Mouse (Mus musculus) liver, embryonic 13.5 days (tissue): ENCODE results near the gene Meis1. TPM values are rescaled to one million over a fixed set of nuclear protein-coding genes. Genes with fewer than 3 reads are reported as not detected.

Source experiments
- ATAC-seq: fragments of 200-750 bp; cut with Nextera tagmentation; 2 replicates; pipeline ENCODE4 v1.8.0; 2017; ENCODE audit warnings: low read depth, mild to moderate bottlenecking, moderate number of reproducible peaks, moderate library complexity
- DNase-seq: peaks from one replicate; pipeline ENCODE4 v3.0.0; 2022
- H3K27ac ChIP-seq: fragments of 300-500 bp; sonication (generic); 2 replicates; pipeline ENCODE4 v1.5.1; 2015; ENCODE audit warnings: moderate library complexity, mild to moderate bottlenecking, inconsistent platforms
- H3K27me3 ChIP-seq: fragments of 300-500 bp; sonication (generic); 2 replicates; pipeline ENCODE4 v1.6.1; 2015; ENCODE audit warnings: mild to moderate bottlenecking, inconsistent platforms
- H3K36me3 ChIP-seq: fragments of 300-500 bp; sonication (generic); 2 replicates; pipeline ENCODE4 v1.6.1; 2015; ENCODE audit warnings: mild to moderate bottlenecking, inconsistent platforms
- H3K4me1 ChIP-seq: fragments of 300-500 bp; sonication (generic); replicated peaks from 2 replicates; pipeline ENCODE4 v1.6.1; 2015; ENCODE audit warnings: inconsistent platforms
- H3K4me2 ChIP-seq: fragments of 300-500 bp; sonication (generic); 2 replicates; pipeline ENCODE4 v1.6.1; 2015; ENCODE audit warnings: inconsistent platforms, mild to moderate bottlenecking, moderate library complexity
- H3K4me3 ChIP-seq: fragments of 300-500 bp; sonication (generic); replicated peaks from 2 replicates; pipeline ENCODE4 v1.5.1; 2015; ENCODE audit warnings: mild to moderate bottlenecking, inconsistent platforms
- H3K9ac ChIP-seq: fragments of 300-500 bp; sonication (generic); 2 replicates; pipeline ENCODE4 v1.6.1; 2015; ENCODE audit warnings: mild to moderate bottlenecking, inconsistent platforms
- H3K9me3 ChIP-seq: fragments of 300-500 bp; sonication (generic); replicated peaks from 2 replicates; pipeline ENCODE4 v1.6.1; 2016; ENCODE audit warnings: inconsistent platforms
- WGBS: fragments of 180-500 bp; shearing (Covaris S2); methylation state at CpG from one replicate; pipeline ENCODE4 v1.1.7; 2015; ENCODE audit not compliant: insufficient replicate concordance; 5-methylcytosine and 5-hydroxymethylcytosine counted together
- polyA plus RNA-seq: library from polyadenylated mRNA; unstranded; fragments of >200 nt; fragmentation: Nextera tagmentation; extraction: Ambion mirVana; gene quantifications from 2 replicates; pipeline ENCODE4 v1.2.1, GENCODE M21; 2015

Gene Meis1
- polyA plus RNA-seq, 1 experiment from 2014 or later, result 10.7 TPM

DNA sequence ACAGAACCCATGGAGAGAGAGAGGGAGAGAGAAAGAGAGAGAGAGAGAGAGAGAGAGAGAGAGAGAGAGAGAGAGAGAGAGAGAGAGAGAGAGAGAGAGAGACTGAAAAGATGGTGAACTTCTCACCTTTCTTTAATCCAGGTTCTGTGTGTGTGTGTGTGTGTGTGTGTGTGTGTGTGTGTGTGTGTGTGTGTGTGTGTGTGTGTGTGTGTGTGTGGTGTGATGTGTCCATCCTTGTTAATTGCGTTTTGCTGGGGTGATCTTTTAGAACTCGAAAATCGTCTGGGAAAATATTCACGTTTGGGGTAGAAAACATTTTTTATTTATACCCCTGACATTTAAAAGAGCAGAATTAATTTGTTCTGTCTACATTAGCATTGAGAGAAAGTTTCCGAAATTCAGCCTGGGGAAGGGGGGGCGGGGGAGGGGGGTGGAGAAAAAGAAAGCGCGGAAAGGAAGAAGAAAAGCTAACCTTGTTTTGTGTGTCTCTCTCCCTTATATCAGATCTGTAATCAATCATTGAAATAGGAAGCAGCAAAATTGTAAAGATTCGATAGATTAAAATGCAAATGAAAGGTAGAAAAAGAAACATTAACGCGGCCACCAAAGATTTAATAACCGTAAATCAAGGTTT lies 146.6 kb downstream of the Meis1 start:
- 4% methylated on average over 12 of the region's 12 CpGs for whole genome bisulfite sequencing
- no peaks in the 10 kb centered on the region for H3K9me3 ChIP-seq
- peaks cover 29% of the 10 kb centered on the region for H3K4me1 ChIP-seq
- no peak for ATAC-seq
- H3K27me3 ChIP-seq, result peaks cover 84% of the 10 kb centered on the region
- peak overlapping the region; percentile 55 for H3K4me2 ChIP-seq
- H3K36me3 ChIP-seq, result no peaks in the 10 kb centered on the region
- no peak overlapping the region for H3K9ac ChIP-seq
- no peak for DNase-seq
- H3K4me3 ChIP-seq, result peak overlapping the region; percentile 39
- H3K27ac ChIP-seq, result no peak overlapping the region

DNA sequence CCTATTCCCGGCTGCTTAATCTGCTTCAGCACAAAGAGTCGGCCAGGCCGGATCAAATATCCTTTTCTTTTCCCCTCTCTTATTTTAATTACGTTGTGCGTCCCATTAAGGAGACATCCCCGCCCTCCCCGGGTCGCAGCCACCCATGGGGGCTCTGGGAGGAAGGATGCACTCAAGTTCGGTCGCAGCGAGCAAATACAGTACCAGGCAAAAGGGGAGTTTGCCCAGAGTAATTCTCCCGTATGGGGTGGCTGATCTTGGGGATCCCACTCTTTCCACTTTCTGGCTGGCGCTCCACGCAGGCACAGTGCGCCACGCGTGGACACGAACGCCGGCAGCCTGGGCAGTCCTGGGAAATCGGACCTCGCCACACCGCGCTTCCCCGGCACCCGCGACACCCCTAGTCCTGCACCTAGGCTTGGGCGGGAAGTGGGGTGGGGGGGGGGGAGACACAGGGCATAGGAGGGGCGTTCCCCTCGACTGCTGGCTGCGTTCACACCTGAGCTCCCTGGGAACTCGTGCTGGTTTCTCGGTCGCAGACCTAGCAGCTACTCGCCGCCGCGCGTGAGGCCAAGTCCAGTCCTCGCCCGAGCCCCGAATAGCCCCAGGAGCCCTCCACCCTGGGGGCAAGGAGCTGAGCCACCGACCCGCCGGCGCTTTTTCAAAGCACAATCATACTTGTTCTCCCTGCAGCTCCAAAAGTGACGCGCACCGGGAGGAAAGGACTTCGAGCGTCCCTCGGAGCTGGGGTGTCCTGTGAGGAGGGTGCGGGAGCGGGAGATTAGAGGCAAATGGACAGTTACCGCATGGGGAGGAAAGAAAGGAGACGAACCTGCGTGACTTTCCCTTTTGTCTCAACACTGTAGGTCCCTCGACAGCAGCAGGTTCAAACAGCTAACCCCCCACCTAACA lies 147.4 kb downstream of the Meis1 start:
- no peak for DNase-seq
- no peaks in the 10 kb centered on the region for H3K36me3 ChIP-seq
- no peak overlapping the region for H3K27ac ChIP-seq
- H3K4me1 ChIP-seq, result peaks cover 22% of the 10 kb centered on the region
- H3K9me3 ChIP-seq, result no peaks in the 10 kb centered on the region
- peak overlapping the region; percentile 39 for H3K4me3 ChIP-seq
- under 1% methylated on average over 58 of the region's 58 CpGs for WGBS
- peak overlapping the region; percentile 55 for H3K4me2 ChIP-seq
- H3K9ac ChIP-seq, result peak overlapping the region; percentile 9; the same call in 1 of the 2 replicates
- H3K27me3 ChIP-seq, result peaks cover 76% of the 10 kb centered on the region
- ATAC-seq, result no peak

DNA sequence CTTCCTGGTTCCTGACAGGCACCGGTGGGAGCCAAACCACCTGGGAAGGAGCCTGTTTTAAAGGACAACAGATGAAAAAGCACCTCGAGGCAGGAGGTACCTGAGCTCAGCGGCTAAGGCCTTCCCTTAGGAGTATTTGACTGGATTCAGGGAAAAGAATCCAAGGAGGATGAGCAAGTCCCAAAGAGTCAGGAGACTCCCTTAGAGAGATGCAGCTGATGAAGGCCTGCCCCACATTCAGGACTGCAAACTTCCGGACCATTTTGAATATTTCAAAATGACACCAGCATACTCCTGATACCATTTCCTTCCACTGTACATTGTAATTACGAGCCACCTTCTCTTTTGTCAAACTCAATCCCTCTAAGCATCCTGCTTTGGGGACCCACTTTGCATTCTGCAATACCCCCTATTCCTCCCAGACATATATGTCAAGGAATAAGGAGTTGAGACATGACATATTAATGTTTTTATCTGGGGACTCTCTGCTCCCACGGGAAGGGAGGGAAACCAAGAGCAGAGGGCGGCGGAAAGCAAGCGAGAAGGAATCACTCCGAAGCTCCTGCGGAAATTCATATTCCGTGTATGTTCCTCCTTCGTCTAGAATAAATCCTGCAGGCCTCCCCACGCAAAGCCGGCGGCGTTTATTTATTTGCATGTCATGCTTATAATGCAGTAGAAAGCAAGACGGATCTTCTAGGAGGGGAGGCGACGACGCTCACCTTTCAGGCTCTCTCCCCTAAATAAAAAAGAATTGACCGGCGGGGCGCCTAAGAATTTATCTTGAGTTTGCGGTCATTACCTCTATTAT lies 148.5 kb downstream of the Meis1 start:
- Histone ChIP-seq H3K4me1 (peaks cover 15% of the 10 kb centered on the region; the same call in 1 of the 2 replicates), H3K27ac (no peak overlapping the region), H3K4me3 (no peak overlapping the region), H3K9me3 (no peaks in the 10 kb centered on the region), H3K36me3 (no peaks in the 10 kb centered on the region), H3K4me2 (0 out of 2 replicates have a peak overlapping the region, but pooled peaks have one; percentile 8), H3K27me3 (peaks cover 67% of the 10 kb centered on the region), H3K9ac (no peak overlapping the region)
- WGBS, result 4% methylated on average over 25 of the region's 25 CpGs
- ATAC-seq (no peak), DNase-seq (no peak)

DNA sequence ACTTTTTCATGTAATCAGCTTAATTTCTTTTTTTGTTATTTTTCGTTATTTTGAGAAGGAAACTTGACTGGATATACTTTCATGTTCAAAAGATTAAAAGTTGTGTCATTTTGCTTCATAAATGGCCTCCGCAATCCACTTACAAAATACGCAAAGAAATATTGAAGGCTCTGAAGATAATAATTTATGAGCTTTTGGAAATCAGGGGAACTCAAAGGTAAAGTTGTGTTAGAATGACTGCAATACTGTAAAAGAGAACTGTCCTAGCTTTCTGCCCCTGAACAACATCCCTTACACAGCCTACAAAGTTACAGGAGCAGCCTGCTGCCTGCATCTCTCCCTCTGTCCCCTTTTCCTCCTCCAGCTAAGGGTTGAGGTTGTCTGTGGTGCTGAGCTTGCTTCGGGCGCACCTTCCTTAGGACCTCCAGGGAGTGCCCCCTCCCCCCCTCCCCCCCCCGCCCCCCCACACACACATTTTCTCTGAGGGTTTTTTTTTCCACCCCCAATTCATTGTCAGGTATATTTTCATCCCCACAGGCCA lies 149.3 kb downstream of the Meis1 start:
- DNase-seq (no peak), ATAC-seq (no peak)
- Histone ChIP-seq H3K4me1 (peaks cover 8% of the 10 kb centered on the region; the same call in 1 of the 2 replicates), H3K27ac (no peak overlapping the region), H3K9me3 (no peaks in the 10 kb centered on the region), H3K9ac (no peak overlapping the region), H3K36me3 (no peaks in the 10 kb centered on the region), H3K27me3 (peaks cover 59% of the 10 kb centered on the region), H3K4me3 (no peak overlapping the region), H3K4me2 (no peak overlapping the region)
- WGBS, result 38% methylated on average over 5 of the region's 6 CpGs

DNA sequence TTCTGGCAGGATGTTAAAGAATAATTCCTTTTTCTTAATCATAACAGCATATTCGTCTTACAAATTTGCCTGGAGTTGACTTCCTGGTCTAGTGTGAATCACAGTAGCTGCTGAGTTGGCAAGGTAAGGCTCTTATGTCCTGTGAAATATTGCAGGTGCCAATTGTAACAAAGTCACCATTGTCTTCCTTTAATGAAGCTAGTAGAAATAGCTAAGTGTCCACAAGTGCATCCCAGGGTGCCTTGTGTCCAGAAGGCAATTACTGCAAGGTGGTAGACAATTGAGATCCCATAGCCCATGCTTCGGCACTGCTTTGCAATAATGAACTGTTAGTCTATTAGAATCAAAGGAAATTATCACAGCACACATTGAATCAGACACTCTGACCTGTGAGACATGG lies 151.1 kb downstream of the Meis1 start:
- no peak overlapping the region for H3K4me2 ChIP-seq
- WGBS, result 56% methylated on average over 2 of the region's 2 CpGs

DNA sequence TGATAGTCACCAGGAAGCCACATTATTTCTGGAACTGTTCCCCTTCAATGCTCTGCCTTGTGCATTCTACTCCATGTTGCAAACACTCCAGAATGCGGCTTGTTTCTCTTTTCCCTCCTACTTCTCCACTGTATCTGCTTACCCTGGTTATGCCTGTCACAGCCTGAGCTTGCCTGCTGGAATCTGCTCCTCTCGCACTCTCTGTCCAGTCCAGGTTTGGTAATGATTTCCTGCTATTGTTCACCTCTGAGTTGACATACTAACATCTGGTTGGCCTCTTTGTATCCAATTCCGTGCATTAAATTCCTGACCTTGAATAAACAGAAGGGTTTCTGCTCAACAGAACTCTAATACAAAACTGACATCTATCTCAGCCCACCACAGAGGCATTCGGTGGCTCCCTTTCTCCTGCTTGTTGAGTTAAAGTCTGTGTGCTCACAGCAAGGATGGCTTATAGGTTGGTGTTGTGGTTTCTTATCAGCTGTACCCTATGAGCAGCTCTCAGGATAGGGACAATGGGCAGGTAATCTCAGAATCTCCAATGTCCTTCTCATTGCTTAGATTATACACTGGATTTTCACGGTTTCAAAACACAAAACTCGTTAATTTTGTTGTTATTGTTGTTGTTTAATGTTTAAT lies 152.5 kb downstream of the Meis1 start:
- Histone ChIP-seq H3K4me1 (peaks cover 1% of the 10 kb centered on the region; the same call in 1 of the 2 replicates), H3K9me3 (no peaks in the 10 kb centered on the region), H3K4me2 (no peak overlapping the region), H3K36me3 (no peaks in the 10 kb centered on the region), H3K9ac (no peak overlapping the region), H3K4me3 (no peak overlapping the region), H3K27me3 (peaks cover 32% of the 10 kb centered on the region), H3K27ac (no peak overlapping the region)
- ATAC-seq (no peak), DNase-seq (no peak)
- WGBS, result 22% methylated on average over 6 of the region's 6 CpGs

More for the DNA sequence above, 151.1 kb downstream of the Meis1 start:
- no peak overlapping the region for H3K4me3 ChIP-seq
- DNase-seq, result no peak
- H3K4me1 ChIP-seq, result peaks cover 6% of the 10 kb centered on the region; the same call in 1 of the 2 replicates
- ATAC-seq, result no peak
- H3K9me3 ChIP-seq, result no peaks in the 10 kb centered on the region
- H3K27ac ChIP-seq, result no peak overlapping the region
- no peaks in the 10 kb centered on the region for H3K36me3 ChIP-seq
- H3K27me3 ChIP-seq, result peaks cover 44% of the 10 kb centered on the region
- H3K9ac ChIP-seq, result no peak overlapping the region

DNA sequence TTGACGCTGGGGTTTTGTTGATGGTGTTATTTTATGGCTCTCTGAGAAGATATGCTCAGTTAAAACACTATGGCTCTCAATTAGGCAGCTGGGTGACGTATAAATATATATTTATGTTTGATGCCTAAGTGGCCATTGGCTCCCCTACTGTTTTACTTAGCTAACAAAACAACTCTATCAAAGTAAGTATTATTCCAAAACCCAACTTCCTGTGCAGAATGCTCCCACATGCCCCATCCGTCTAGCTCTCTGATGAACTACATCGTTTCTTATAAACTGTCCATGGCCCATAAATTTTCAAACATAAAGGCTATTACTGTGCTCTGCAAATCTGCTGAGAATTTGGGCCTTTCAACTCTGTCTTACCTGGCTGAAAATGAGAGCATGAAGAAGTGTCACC lies 168.0 kb downstream of the Meis1 start:
- Histone ChIP-seq H3K36me3 (no peaks in the 10 kb centered on the region), H3K27ac (no peak overlapping the region), H3K9ac (no peak overlapping the region), H3K4me2 (no peak overlapping the region), H3K4me1 (no peaks in the 10 kb centered on the region), H3K27me3 (no peaks in the 10 kb centered on the region), H3K4me3 (no peak overlapping the region), H3K9me3 (no peaks in the 10 kb centered on the region)
- WGBS, result 58% methylated on average over 4 of the region's 4 CpGs
- DNase-seq, result no peak
- ATAC-seq, result no peak

GRCm38 (mm10) chr11:18847650-18848049 lies 171.1 kb downstream of the Meis1 start:
- Histone ChIP-seq H3K4me1 (no peaks in the 10 kb centered on the region), H3K27ac (no peak overlapping the region), H3K36me3 (no peaks in the 10 kb centered on the region), H3K4me3 (no peak overlapping the region), H3K9ac (no peak overlapping the region), H3K4me2 (no peak overlapping the region), H3K27me3 (no peaks in the 10 kb centered on the region), H3K9me3 (no peaks in the 10 kb centered on the region)
- 71% methylated on average over 3 of the region's 3 CpGs for WGBS
- ATAC-seq (no peak), DNase-seq (no peak)

- H3K4me1 ChIP-seq, result no peaks in the 10 kb centered on the region
- no peak for DNase-seq
- H3K9ac ChIP-seq, result no peak overlapping the region
- no peak overlapping the region for H3K27ac ChIP-seq
- H3K27me3 ChIP-seq, result no peaks in the 10 kb centered on the region
- H3K36me3 ChIP-seq, result no peaks in the 10 kb centered on the region
- WGBS, result 58% methylated on average over 4 of the region's 4 CpGs
- H3K9me3 ChIP-seq, result no peaks in the 10 kb centered on the region
- H3K4me2 ChIP-seq, result no peak overlapping the region
- H3K4me3 ChIP-seq, result no peak overlapping the region
- ATAC-seq, result no peak
These were observed 172.3 kb downstream of the Meis1 start for GRCm38 (mm10) chr11:18846472-18846871.

GRCm38 (mm10) chr11:18845900-18846299 lies 172.9 kb downstream of the Meis1 start:
- Histone ChIP-seq H3K4me2 (no peak overlapping the region), H3K9ac (no peak overlapping the region), H3K36me3 (no peaks in the 10 kb centered on the region), H3K4me1 (no peaks in the 10 kb centered on the region), H3K27me3 (no peaks in the 10 kb centered on the region), H3K27ac (no peak overlapping the region), H3K4me3 (no peak overlapping the region), H3K9me3 (no peaks in the 10 kb centered on the region)
- DNase-seq, result no peak
- WGBS, result 82% methylated on average over 3 of the region's 3 CpGs
- ATAC-seq, result no peak
